In the genomic region with DNA sequence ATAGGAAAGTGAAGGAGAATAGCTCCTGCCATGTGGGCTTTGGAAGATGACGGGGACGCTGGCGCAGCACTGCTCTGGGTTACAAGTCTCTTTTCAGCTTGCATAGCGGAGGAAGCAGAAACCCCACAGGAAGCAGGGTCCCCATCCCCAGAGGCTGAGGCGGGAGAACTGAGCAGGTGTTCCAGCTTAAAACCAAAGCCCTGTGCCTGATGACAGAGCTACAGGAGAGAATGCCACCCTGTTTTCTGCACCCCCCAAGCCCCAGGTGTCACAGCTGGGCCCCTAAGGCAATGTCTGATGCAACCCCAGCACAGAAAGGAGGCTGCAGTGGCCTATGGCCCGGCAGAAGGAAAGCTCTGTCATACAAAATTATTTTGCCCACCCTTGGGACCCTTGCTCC, we compare ENCODE assay signal across 10 mouse cellular contexts. TPM values are rescaled to one million over a fixed set of nuclear protein-coding genes. Genes with fewer than 3 reads are reported as not detected.
A peak's percentile ranks its signal among the peaks of the same experiment; 100 is the strongest.
DNase-seq lines count a peak whose midpoint lies in the region; ATAC-seq and TF ChIP-seq lines count a peak whose summit lies in the region.
"Had no signal": no experiment of that assay in that cellular context is flagged by ENCODE, and none has a peak within 500 bp of the region (broad histone marks: within the 10 kb centered on the region; RNA-seq: fewer than 3 reads in every experiment).

No protein-coding gene starts in this region.

- H3K36me3 ChIP-seq in heart, postnatal 0 days (replicated peaks; ENCODE audit: control insufficient read depth, insufficient read depth, low read length): no peaks in the 10 kb centered on the region
- H3K36me3 ChIP-seq in heart, embryonic 11.5 days (ENCODE audit: control insufficient read depth, insufficient read depth, low read length): no peaks in the 10 kb centered on the region
- H3K36me3 ChIP-seq: heart, embryonic 13.5 days had no signal

- no peak for TF ChIP-seq EP300 in heart, postnatal 0 days (IDR thresholded peaks at IDR 0.05; ENCODE audit: low read depth)

- H3K4me3 ChIP-seq in heart, postnatal 0 days (ENCODE audit: low read depth, low read length): no peak overlapping the region
- no peak overlapping the region for H3K4me3 ChIP-seq in heart, embryonic 11.5 days (ENCODE audit: low read depth, low read length)
- H3K4me3 ChIP-seq: heart, embryonic 13.5 days had no signal

- no peak for DNase-seq in heart, postnatal 0 days (ENCODE audit: low spot score)
- DNase-seq in spleen, postnatal 36 days (ENCODE audit: low spot score in 2 of 2): peak; percentile 40 to 46
- DNase-seq in spleen, postnatal 14 days (ENCODE audit: low spot score in 2 of 2): no peak
- peak; percentile 36 for DNase-seq in induced T-regulatory cell, adult 2 months (ENCODE audit: low read depth)
- DNase-seq in thymus, postnatal 36 days: peak; percentile 75 to 88
- DNase-seq in testis, postnatal 10 days (ENCODE audit: low spot score): no peak
- no peak for DNase-seq in adrenal gland, postnatal 36 days

- H3K4me2 ChIP-seq in heart, postnatal 0 days (ENCODE audit: low read depth, low read length): no peak overlapping the region
- H3K4me2 ChIP-seq in heart, embryonic 11.5 days: no peak overlapping the region
- H3K4me2 ChIP-seq: heart, embryonic 13.5 days had no signal

- TF ChIP-seq CTCF in heart, postnatal 0 days (IDR thresholded peaks at IDR 0.05; ENCODE audit: low read depth): no peak

- no peak for ATAC-seq in heart, postnatal 0 days (ENCODE audit: insufficient read depth, low read depth)
- ATAC-seq in heart, embryonic 11.5 days (replicated peaks; ENCODE audit: insufficient number of reproducible peaks, low FRiP score, low TSS enrichment): no peak

- H3K4me1 ChIP-seq in heart, postnatal 0 days (ENCODE audit: control insufficient read depth, insufficient read depth): 0 out of 2 replicates have a peak, but pooled peaks cover 3% of the 10 kb centered on the region
- peaks cover 10% of the 10 kb centered on the region; the same call in 1 of the 2 replicates for H3K4me1 ChIP-seq in heart, embryonic 11.5 days (ENCODE audit: control insufficient read depth, insufficient read depth, low read length)

- no peaks in the 10 kb centered on the region for H3K9me3 ChIP-seq in heart, postnatal 0 days (replicated peaks; ENCODE audit: control insufficient read depth, low read length)
- H3K9me3 ChIP-seq in heart, embryonic 11.5 days (replicated peaks; ENCODE audit: control insufficient read depth, low read length): no peaks in the 10 kb centered on the region
- H3K9me3 ChIP-seq: heart, embryonic 13.5 days had no signal

- H3K27ac ChIP-seq in heart, postnatal 0 days (ENCODE audit: low read depth): peak overlapping the region; percentile 61; the same call in 1 of the 2 replicates
- H3K27ac ChIP-seq in heart, embryonic 11.5 days (ENCODE audit: low read depth, low read length): no peak overlapping the region
- H3K27ac ChIP-seq: heart, embryonic 13.5 days had no signal

- H3K9ac ChIP-seq in heart, postnatal 0 days (replicated peaks; ENCODE audit: low read depth, low read length): no peak overlapping the region
- H3K9ac ChIP-seq in heart, embryonic 11.5 days (ENCODE audit: low read depth, low read length): no peak overlapping the region
- H3K9ac ChIP-seq: heart, embryonic 13.5 days had no signal

- WGBS in heart, postnatal 0 days: 63% methylated on average over 6 of the region's 6 CpGs
- 70% methylated on average over 6 of the region's 6 CpGs for WGBS in heart, embryonic 11.5 days (ENCODE audit: insufficient replicate concordance)

- H3K27me3 ChIP-seq in heart, postnatal 0 days (ENCODE audit: control insufficient read depth, insufficient read depth, low read length): no peaks in the 10 kb centered on the region
- no peaks in the 10 kb centered on the region for H3K27me3 ChIP-seq in heart, embryonic 11.5 days (ENCODE audit: control insufficient read depth, insufficient read depth, low read length)
- H3K27me3 ChIP-seq: heart, embryonic 13.5 days had no signal

RNA-seq across cellular contexts. Expression of a gene that starts 11.1 kb away (rescaled TPM):
- total RNA-seq in heart, postnatal 0 days (2014; rRNA removed; ENCODE audit: low replicate concordance): not detected in 2 replicates
- polyA plus RNA-seq in heart, postnatal 0 days (2015; fragmentation: Nextera tagmentation; extraction: Ambion mirVana): 0.08 TPM in 1 of 2 replicates, not detected in the other
- polyA plus RNA-seq in heart, embryonic 11.5 days (2014; fragmentation: Nextera tagmentation; extraction: Ambion mirVana): 0.36 TPM in 1 of 2 replicates, not detected in the other
- total RNA-seq in adrenal gland, postnatal 36 days (2021): under 1 TPM in 1 of 2 experiments, not detected in 1; 0.16 TPM

RNA-seq across cellular contexts. Expression of a gene that starts 39.5 kb away (rescaled TPM):
- 6.7 and 14.6 TPM in 2 replicates for total RNA-seq in heart, postnatal 0 days (2014; rRNA removed; ENCODE audit: low replicate concordance)
- polyA plus RNA-seq in heart, postnatal 0 days (2015; fragmentation: Nextera tagmentation; extraction: Ambion mirVana): 3.8 and 4.3 TPM in 2 replicates
- 23.6 and 26.5 TPM in 2 replicates for polyA plus RNA-seq in heart, embryonic 11.5 days (2014; fragmentation: Nextera tagmentation; extraction: Ambion mirVana)
- 10 to 100 TPM; 10.4 to 11.5 TPM for total RNA-seq in adrenal gland, postnatal 36 days (2021)

RNA-seq across cellular contexts. Expression of a gene that starts 44.3 kb away (rescaled TPM):
- total RNA-seq in heart, postnatal 0 days (2014; rRNA removed; ENCODE audit: low replicate concordance): 2.2 TPM in 1 of 2 replicates, not detected in the other
- polyA plus RNA-seq in heart, postnatal 0 days (2015; fragmentation: Nextera tagmentation; extraction: Ambion mirVana): 0.88 and 1.00 TPM in 2 replicates
- 1.3 and 1.7 TPM in 2 replicates for polyA plus RNA-seq in heart, embryonic 11.5 days (2014; fragmentation: Nextera tagmentation; extraction: Ambion mirVana)
- under 1 TPM in 1 of 2 experiments, not detected in 1; 0.40 TPM for total RNA-seq in adrenal gland, postnatal 36 days (2021)
- total RNA-seq: layer of hippocampus, postnatal 14 days had no signal

RNA-seq across cellular contexts. Expression of a gene that starts 56.6 kb away (rescaled TPM):
- total RNA-seq in heart, postnatal 0 days (2014; rRNA removed; ENCODE audit: low replicate concordance): not detected in 2 replicates
- 0.26 and 0.31 TPM in 2 replicates for polyA plus RNA-seq in heart, postnatal 0 days (2015; fragmentation: Nextera tagmentation; extraction: Ambion mirVana)
- 0.21 and 0.37 TPM in 2 replicates for polyA plus RNA-seq in heart, embryonic 11.5 days (2014; fragmentation: Nextera tagmentation; extraction: Ambion mirVana)
- under 1 TPM; 0.43 to 0.89 TPM for total RNA-seq in adrenal gland, postnatal 36 days (2021)

Comparison
In these comparisons a context has a peak if more than half of its experiments do, and no peak if none do; other contexts are left out.
1. DNase-seq: peak in spleen, postnatal 36 days (2 of 2), induced T-regulatory cell, adult 2 months (single experiment) and thymus, postnatal 36 days (2 of 2); none in heart, postnatal 0 days (single experiment), spleen, postnatal 14 days (0 of 2), testis, postnatal 10 days (single experiment) and adrenal gland, postnatal 36 days (0 of 2).